ENCODE assay signal across 8 mouse cellular contexts in genomic region chr7:112469817-112470216, GRCm38 (mm10). TPM values are rescaled to one million over a fixed set of nuclear protein-coding genes. Genes with fewer than 3 reads are reported as not detected.
DNase-seq lines count a peak whose midpoint lies in the region; ATAC-seq and TF ChIP-seq lines count a peak whose summit lies in the region.

No protein-coding gene starts in this region.

- no peak for ATAC-seq in intestine, embryonic 14.5 days (replicated peaks; ENCODE audit: low FRiP score, low TSS enrichment, low read depth)
- ATAC-seq in midbrain, postnatal 0 days (ENCODE audit: low FRiP score): no peak; the same call in 1 of the 2 replicates

- no peaks in the 10 kb centered on the region; the same call in 1 of the 2 replicates for H3K36me3 ChIP-seq in intestine, embryonic 14.5 days (ENCODE audit: control insufficient read depth, insufficient read depth, low read length)
- H3K36me3 ChIP-seq in midbrain, postnatal 0 days (ENCODE audit: insufficient read depth, low read length): no peaks in the 10 kb centered on the region

- peak; percentile 84 for TF ChIP-seq CTCF in midbrain, postnatal 0 days (IDR thresholded peaks at IDR 0.05)

- no peaks in the 10 kb centered on the region for H3K9me3 ChIP-seq in intestine, embryonic 14.5 days (ENCODE audit: control insufficient read depth, low read length)
- H3K9me3 ChIP-seq in midbrain, postnatal 0 days (ENCODE audit: low read length): no peaks in the 10 kb centered on the region

- H3K4me1 ChIP-seq in intestine, embryonic 14.5 days (replicated peaks; ENCODE audit: control insufficient read depth, insufficient read depth, low read length): peaks cover 41% of the 10 kb centered on the region
- H3K4me1 ChIP-seq in midbrain, postnatal 0 days (ENCODE audit: insufficient read depth, low read length): peaks cover 3% of the 10 kb centered on the region; the same call in 1 of the 2 replicates

- H3K4me2 ChIP-seq in intestine, embryonic 14.5 days (ENCODE audit: low read length): no peak overlapping the region
- H3K4me2 ChIP-seq in midbrain, postnatal 0 days (ENCODE audit: low read depth, low read length, poor library complexity, severe bottlenecking): no peak overlapping the region

- no peak overlapping the region for H3K4me3 ChIP-seq in intestine, embryonic 14.5 days (ENCODE audit: low read depth, low read length)
- no peak overlapping the region for H3K4me3 ChIP-seq in midbrain, postnatal 0 days (ENCODE audit: low read depth, low read length)

- 41% methylated on average over 5 of the region's 5 CpGs for WGBS in intestine, embryonic 14.5 days
- WGBS in midbrain, postnatal 0 days: 44% methylated on average over 5 of the region's 5 CpGs

- H3K27me3 ChIP-seq in intestine, embryonic 14.5 days (replicated peaks; ENCODE audit: control insufficient read depth, insufficient read depth, low read length): no peaks in the 10 kb centered on the region
- no peaks in the 10 kb centered on the region for H3K27me3 ChIP-seq in midbrain, postnatal 0 days (ENCODE audit: insufficient read depth, low read length)

- intact Hi-C loops in left cerebral cortex, postnatal 25 days (cut with DNase I): loop anchor here (1.0 to 5.0 kb wide), 2 partner anchors 207 to 396 kb away; partner anchors contain the start of gene Tead1

- H3K9ac ChIP-seq in intestine, embryonic 14.5 days (ENCODE audit: low read length): no peak overlapping the region
- no peak overlapping the region for H3K9ac ChIP-seq in midbrain, postnatal 0 days (replicated peaks; ENCODE audit: low read length, poor library complexity, severe bottlenecking)

- H3K27ac ChIP-seq in intestine, embryonic 14.5 days (ENCODE audit: low read depth): no peak overlapping the region
- H3K27ac ChIP-seq in midbrain, postnatal 0 days (ENCODE audit: low read depth, low read length): no peak overlapping the region

- DNase-seq in 3T3-L1 (ENCODE audit: low read depth, low spot score): peak; percentile 79
- DNase-seq in adrenal gland, adult 2 months: peak; percentile 87
- DNase-seq in embryo, embryonic 10 days (ENCODE audit: low spot score): peak; percentile 67
- DNase-seq in gastrocnemius, postnatal 10 days: peak; percentile 87
- peak; percentile 91 for DNase-seq in intestine, embryonic 14.5 days (ENCODE audit: low spot score)
- peak; percentile 81 to 84 for DNase-seq in left cerebral cortex, postnatal 25 days (ENCODE audit: low spot score in 2 of 2)
- peak; percentile 77 for DNase-seq in midbrain, postnatal 0 days (ENCODE audit: low spot score)
- DNase-seq in testis, postnatal 10 days (ENCODE audit: low spot score): peak; percentile 92

RNA-seq across cellular contexts. Expression of gene Parva, which starts 42.5 kb away (rescaled TPM):
- 10 to 100 TPM; 87.9 to 93.4 TPM for total RNA-seq in adrenal gland, adult 2 months (2021)
- polyA plus RNA-seq in adrenal gland, adult 2 months (2012; rRNA removed): 20.0 and 32.7 TPM in 2 replicates
- total RNA-seq in gastrocnemius, postnatal 10 days (2021): 10 to 100 TPM; 49.1 to 53.7 TPM
- 102 and 114 TPM in 2 replicates for polyA plus RNA-seq in intestine, embryonic 14.5 days (2014; fragmentation: Nextera tagmentation; extraction: Ambion mirVana)
- total RNA-seq in left cerebral cortex, postnatal 25 days (2021): 10 to 100 TPM; 53.3 to 53.6 TPM
- 23.2 and 25.8 TPM in 2 replicates for total RNA-seq in midbrain, postnatal 0 days (2014; rRNA removed)
- polyA plus RNA-seq in midbrain, postnatal 0 days (2015; fragmentation: Nextera tagmentation; extraction: Ambion mirVana): 22.9 and 23.3 TPM in 2 replicates
